Mouse (Mus musculus) neural tube, embryonic 11.5 days (tissue): ENCODE results near the gene Coro2a. TPM values are rescaled to one million over a fixed set of nuclear protein-coding genes. Genes with fewer than 3 reads are reported as not detected.

Experiments used
- ATAC-seq: fragments of 200-750 bp; cut with Nextera tagmentation; 2 replicates; pipeline ENCODE4 v1.8.0; 2017; ENCODE audit warnings: moderate number of reproducible peaks, mild to moderate bottlenecking, moderate TSS enrichment, moderate library complexity; ENCODE audit not compliant: insufficient read depth, low FRiP score, low TSS enrichment
- DNase-seq: peaks from one replicate; pipeline ENCODE4 v3.0.0-alpha.2; 2015; ENCODE audit warnings: low spot score
- H3K27ac ChIP-seq: fragments of 300-500 bp; sonication (generic); 2 replicates; pipeline ENCODE4 v1.5.1; 2014; ENCODE audit warnings: low read depth, mild to moderate bottlenecking, low read length
- H3K27me3 ChIP-seq: fragments of 300-500 bp; sonication (generic); 2 replicates; pipeline ENCODE4 v1.6.1; 2014; ENCODE audit warnings: mild to moderate bottlenecking, low read length, mixed read lengths; ENCODE audit not compliant: control insufficient read depth, insufficient read depth
- H3K36me3 ChIP-seq: fragments of 300-500 bp; sonication (generic); 2 replicates; pipeline ENCODE4 v1.6.1; 2014; ENCODE audit warnings: mild to moderate bottlenecking, low read length, moderate library complexity, mixed read lengths; ENCODE audit not compliant: control insufficient read depth, insufficient read depth
- H3K4me1 ChIP-seq: fragments of 300-500 bp; sonication (generic); 2 replicates; pipeline ENCODE4 v1.6.1; 2014; ENCODE audit warnings: low read length, mixed read lengths; ENCODE audit not compliant: control insufficient read depth, insufficient read depth
- H3K4me2 ChIP-seq: fragments of 300-500 bp; sonication (generic); 2 replicates; pipeline ENCODE4 v1.6.1; 2014; ENCODE audit warnings: low read depth, mild to moderate bottlenecking, moderate library complexity
- H3K4me3 ChIP-seq: fragments of 300-500 bp; sonication (generic); 2 replicates; pipeline ENCODE4 v1.5.1; 2014; ENCODE audit warnings: low read depth, low read length
- H3K9ac ChIP-seq: fragments of 300-500 bp; sonication (generic); 2 replicates; pipeline ENCODE4 v1.6.1; 2014; ENCODE audit warnings: mild to moderate bottlenecking, low read length
- H3K9me3 ChIP-seq: fragments of 300-500 bp; sonication (generic); 2 replicates; pipeline ENCODE4 v1.6.1; 2016; ENCODE audit warnings: low read length; ENCODE audit not compliant: control insufficient read depth
- WGBS: fragments of 180-500 bp; shearing (Covaris S2); extraction: QIAGEN DNeasy Blood & Tissue Kit; methylation state at CpG from one replicate; pipeline ENCODE4 v1.1.7; 2014; 5-methylcytosine and 5-hydroxymethylcytosine counted together
- polyA plus RNA-seq: library from polyadenylated mRNA; unstranded; fragments of >200 nt; fragmentation: Nextera tagmentation; extraction: Ambion mirVana; gene quantifications from 2 replicates; pipeline ENCODE4 v1.2.1, GENCODE M21; 2014

The Coro2a gene
- polyA plus RNA-seq, 1 experiment from 2014 or later: 8.8 TPM

- Histone ChIP-seq H3K4me2 (no peak overlapping the region), H3K27me3 (no peaks in the 10 kb centered on the region), H3K4me3 (no peak overlapping the region), H3K27ac (no peak overlapping the region), H3K9me3 (no peaks in the 10 kb centered on the region), H3K36me3 (no peaks in the 10 kb centered on the region), H3K9ac (no peak overlapping the region), H3K4me1 (no peaks in the 10 kb centered on the region)
- ATAC-seq: no peak
- DNase-seq: no peak
- 84% methylated on average over 8 of the region's 8 CpGs for WGBS
These were observed 18.9 kb upstream of the Coro2a start for GRCm38 (mm10) chr4:46620946-46621345.

- no peaks in the 10 kb centered on the region for H3K27me3 ChIP-seq
- no peaks in the 10 kb centered on the region for H3K4me1 ChIP-seq
- no peaks in the 10 kb centered on the region for H3K9me3 ChIP-seq
- H3K4me2 ChIP-seq: peak overlapping the region; percentile 25
- no peaks in the 10 kb centered on the region for H3K36me3 ChIP-seq
- no peak overlapping the region for H3K9ac ChIP-seq
- H3K4me3 ChIP-seq: 0 out of 2 replicates have a peak overlapping the region, but pooled peaks have one; percentile 5
- H3K27ac ChIP-seq: no peak overlapping the region
- WGBS: 7% methylated on average over 23 of the region's 23 CpGs
- ATAC-seq: no peak
- peak; percentile 40 for DNase-seq
These were observed 18.3 kb upstream of the Coro2a start for GRCm38 (mm10) chr4:46620330-46620729.

- DNase-seq: no peak
- ATAC-seq: no peak
- no peaks in the 10 kb centered on the region for H3K27me3 ChIP-seq
- no peak overlapping the region for H3K9ac ChIP-seq
- no peaks in the 10 kb centered on the region for H3K4me1 ChIP-seq
- no peaks in the 10 kb centered on the region for H3K9me3 ChIP-seq
- no peaks in the 10 kb centered on the region for H3K36me3 ChIP-seq
- no peak overlapping the region for H3K4me3 ChIP-seq
- H3K4me2 ChIP-seq: no peak overlapping the region
- no peak overlapping the region for H3K27ac ChIP-seq
- 69% methylated on average over 11 of the region's 11 CpGs for WGBS
These were observed 16.3 kb upstream of the Coro2a start for GRCm38 (mm10) chr4:46618196-46618817.

GRCm38 (mm10) chr4:46617408-46617807 lies 15.4 kb upstream of the Coro2a start:
- H3K27me3 ChIP-seq: no peaks in the 10 kb centered on the region
- H3K27ac ChIP-seq: no peak overlapping the region
- ATAC-seq: no peak
- H3K9ac ChIP-seq: no peak overlapping the region
- no peak overlapping the region for H3K4me3 ChIP-seq
- no peak for DNase-seq
- no peaks in the 10 kb centered on the region for H3K4me1 ChIP-seq
- H3K36me3 ChIP-seq: no peaks in the 10 kb centered on the region
- H3K9me3 ChIP-seq: no peaks in the 10 kb centered on the region
- H3K4me2 ChIP-seq: no peak overlapping the region
- 74% methylated on average over 6 of the region's 6 CpGs for WGBS

GRCm38 (mm10) chr4:46614641-46615040 lies 12.6 kb upstream of the Coro2a start:
- Histone ChIP-seq H3K4me3 (no peak overlapping the region), H3K4me2 (no peak overlapping the region), H3K27ac (no peak overlapping the region), H3K9ac (no peak overlapping the region), H3K4me1 (no peaks in the 10 kb centered on the region), H3K9me3 (no peaks in the 10 kb centered on the region), H3K36me3 (no peaks in the 10 kb centered on the region), H3K27me3 (no peaks in the 10 kb centered on the region)
- WGBS: 77% methylated on average over 9 of the region's 9 CpGs
- DNase-seq (no peak), ATAC-seq (no peak)

GRCm38 (mm10) chr4:46613618-46614017 lies 11.6 kb upstream of the Coro2a start:
- DNase-seq (no peak), ATAC-seq (no peak)
- H3K27me3 ChIP-seq: no peaks in the 10 kb centered on the region
- H3K4me3 ChIP-seq: no peak overlapping the region
- H3K9ac ChIP-seq: no peak overlapping the region
- no peak overlapping the region for H3K4me2 ChIP-seq
- no peaks in the 10 kb centered on the region for H3K4me1 ChIP-seq
- no peaks in the 10 kb centered on the region for H3K9me3 ChIP-seq
- H3K36me3 ChIP-seq: no peaks in the 10 kb centered on the region
- no peak overlapping the region for H3K27ac ChIP-seq
- 78% methylated on average over 12 of the region's 12 CpGs for WGBS

- H3K36me3 ChIP-seq: no peaks in the 10 kb centered on the region
- H3K9ac ChIP-seq: no peak overlapping the region
- DNase-seq (peak; percentile 84), ATAC-seq (peak; percentile 35; the same call in 1 of the 2 replicates)
- no peaks in the 10 kb centered on the region for H3K27me3 ChIP-seq
- no peaks in the 10 kb centered on the region for H3K9me3 ChIP-seq
- H3K4me1 ChIP-seq: no peaks in the 10 kb centered on the region
- H3K4me3 ChIP-seq: no peak overlapping the region
- no peak overlapping the region for H3K4me2 ChIP-seq
- H3K27ac ChIP-seq: no peak overlapping the region
- WGBS: under 1% methylated on average over 4 of the region's 4 CpGs
These were observed 9.2 kb upstream of the Coro2a start for GRCm38 (mm10) chr4:46611181-46611580.

GRCm38 (mm10) chr4:46607601-46608000 lies 5.6 kb upstream of the Coro2a start:
- no peaks in the 10 kb centered on the region for H3K9me3 ChIP-seq
- no peak overlapping the region for H3K27ac ChIP-seq
- H3K4me2 ChIP-seq: no peak overlapping the region
- H3K4me3 ChIP-seq: no peak overlapping the region
- no peak for DNase-seq
- no peak overlapping the region for H3K9ac ChIP-seq
- H3K36me3 ChIP-seq: no peaks in the 10 kb centered on the region
- no peaks in the 10 kb centered on the region for H3K27me3 ChIP-seq
- 65% methylated on average over 3 of the region's 3 CpGs for WGBS
- no peak for ATAC-seq
- no peaks in the 10 kb centered on the region for H3K4me1 ChIP-seq

- Histone ChIP-seq H3K36me3 (no peaks in the 10 kb centered on the region), H3K9me3 (no peaks in the 10 kb centered on the region), H3K27me3 (peaks cover 15% of the 10 kb centered on the region)
These were observed 3.4 kb upstream of the Coro2a start for GRCm38 (mm10) chr4:46605451-46605850.

More at GRCm38 (mm10) chr4:46605451-46605850, 3.4 kb upstream of the Coro2a start:
- H3K4me3 ChIP-seq: no peak overlapping the region
- H3K9ac ChIP-seq: no peak overlapping the region
- DNase-seq (no peak), ATAC-seq (no peak)
- WGBS: 54% methylated on average over 11 of the region's 11 CpGs
- H3K27ac ChIP-seq: no peak overlapping the region
- no peak overlapping the region for H3K4me2 ChIP-seq
- peaks cover 3% of the 10 kb centered on the region; the same call in 1 of the 2 replicates for H3K4me1 ChIP-seq
